Mouse (Mus musculus) heart, embryonic 14.5 days (tissue): ENCODE results near the gene Fam122a. TPM values are rescaled to one million over a fixed set of nuclear protein-coding genes. Genes with fewer than 3 reads are reported as not detected.

Experiments
- ATAC-seq: fragments of 200-750 bp; cut with Nextera tagmentation; 2 replicates; pipeline ENCODE4 v1.8.0; 2017; ENCODE audit warnings: low read depth, moderate TSS enrichment; ENCODE audit not compliant: insufficient number of reproducible peaks, insufficient read depth, low FRiP score
- H3K27ac ChIP-seq, 2 experiments: fragments of 200-500 bp in 1 of 2; fragments of 300-500 bp in 1 of 2; sonication (generic) in 1 of 2; replicated peaks in 1 of 2; 2 replicates each; pipeline ENCODE4 v1.5.1; 2012 to 2014; ENCODE audit warnings: low read depth in 2 of 2, low read length in 2 of 2, control low read depth in 1 of 2, mild to moderate bottlenecking in 1 of 2, mixed read lengths in 1 of 2; ENCODE audit not compliant: control insufficient read depth in 1 of 2, insufficient read depth in 1 of 2
- H3K27me3 ChIP-seq: fragments of 300-500 bp; sonication (generic); 2 replicates; pipeline ENCODE4 v1.6.1; 2014; ENCODE audit warnings: mild to moderate bottlenecking, low read length, control low read depth; ENCODE audit not compliant: control insufficient read depth, insufficient read depth
- H3K36me3 ChIP-seq: fragments of 300-500 bp; sonication (generic); 2 replicates; pipeline ENCODE4 v1.6.1; 2014; ENCODE audit warnings: mild to moderate bottlenecking, control low read depth, low read length, mixed read lengths; ENCODE audit not compliant: control insufficient read depth, insufficient read depth
- H3K4me1 ChIP-seq, 2 experiments: fragments of 200-500 bp in 1 of 2; fragments of 300-500 bp in 1 of 2; sonication (generic) in 1 of 2; 2 replicates each; pipeline ENCODE4 v1.6.1; 2012 to 2014; ENCODE audit warnings: low read length in 2 of 2, control low read depth in 1 of 2, mixed read lengths in 1 of 2; ENCODE audit not compliant: control insufficient read depth in 2 of 2, insufficient read depth in 2 of 2
- H3K4me2 ChIP-seq: fragments of 300-500 bp; sonication (generic); 2 replicates; pipeline ENCODE4 v1.6.1; 2014; ENCODE audit warnings: mild to moderate bottlenecking, low read length
- H3K4me3 ChIP-seq, 2 experiments: fragments of 200-500 bp in 1 of 2; fragments of 300-500 bp in 1 of 2; sonication (generic) in 1 of 2; 2 replicates each; pipeline ENCODE4 v1.5.1; 2012 to 2014; ENCODE audit warnings: low read length in 2 of 2, mild to moderate bottlenecking in 2 of 2, control low read depth in 1 of 2, low read depth in 1 of 2, moderate library complexity in 1 of 2; ENCODE audit not compliant: control insufficient read depth in 1 of 2, insufficient read depth in 1 of 2
- H3K9ac ChIP-seq: fragments of 300-500 bp; sonication (generic); 2 replicates; pipeline ENCODE4 v1.6.1; 2014; ENCODE audit warnings: mild to moderate bottlenecking, low read length
- H3K9me3 ChIP-seq: fragments of 300-500 bp; sonication (generic); 2 replicates; pipeline ENCODE4 v1.6.1; 2016; ENCODE audit warnings: low read length, control low read depth; ENCODE audit not compliant: control insufficient read depth
- WGBS: fragments of 180-500 bp; shearing (Covaris S2); extraction: QIAGEN DNeasy Blood & Tissue Kit; methylation state at CpG from one replicate; pipeline ENCODE4 v1.1.7; 2014; 5-methylcytosine and 5-hydroxymethylcytosine counted together
- polyA plus RNA-seq: library from polyadenylated mRNA; unstranded; fragments of >200 nt; fragmentation: Nextera tagmentation; extraction: Ambion mirVana; gene quantifications from 2 replicates; pipeline ENCODE4 v1.2.1, GENCODE M21; 2014

Fam122a gene
- polyA plus RNA-seq, 1 experiment from 2014 or later: 49.8 TPM

DNA sequence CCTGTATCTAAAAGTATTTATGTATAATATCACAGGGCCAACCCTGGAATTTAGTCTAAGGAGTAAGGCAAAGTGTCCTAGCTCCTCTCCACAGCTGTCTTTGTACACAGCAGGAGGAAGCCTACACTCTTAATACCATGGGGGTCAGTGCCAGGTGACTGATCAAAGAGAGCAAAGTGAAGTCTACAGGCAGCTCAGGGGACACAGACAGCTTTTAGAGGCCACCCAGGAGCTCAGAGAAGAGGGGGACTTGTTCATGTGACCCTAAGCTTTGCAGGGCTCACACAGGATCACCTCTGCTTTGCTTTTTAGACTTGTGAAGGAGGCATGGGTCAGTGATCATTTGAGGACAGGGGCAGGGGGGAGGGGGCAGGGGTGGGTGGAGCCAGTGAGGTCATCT lies 24.4 kb upstream of the Fam122a start:
- H3K9ac ChIP-seq: no peak overlapping the region
- H3K27ac ChIP-seq: no peak overlapping the region
- ATAC-seq: no peak

GRCm38 (mm10) chr19:24500431-24500830 lies 23.3 kb upstream of the Fam122a start:
- Histone ChIP-seq H3K4me2 (no peak overlapping the region), H3K36me3 (no peaks in the 10 kb centered on the region), H3K9me3 (no peaks in the 10 kb centered on the region), H3K27me3 (no peaks in the 10 kb centered on the region), H3K27ac (no peak overlapping the region), H3K4me3 (no peak overlapping the region), H3K9ac (no peak overlapping the region), H3K4me1 (peaks cover 3% of the 10 kb centered on the region in 2 experiments; a peak in 2 of 4 replicates)
- no peak for ATAC-seq
- WGBS: 78% methylated on average over 5 of the region's 5 CpGs

More for the DNA sequence above, 24.4 kb upstream of the Fam122a start:
- Histone ChIP-seq H3K9me3 (no peaks in the 10 kb centered on the region), H3K4me2 (no peak overlapping the region), H3K4me3 (no peak overlapping the region), H3K27me3 (no peaks in the 10 kb centered on the region), H3K4me1 (0 out of 4 replicates have a peak, but pooled peaks cover 0 to 3% of the 10 kb centered on the region in 2 experiments), H3K36me3 (no peaks in the 10 kb centered on the region)

GRCm38 (mm10) chr19:24499291-24499690 lies 22.1 kb upstream of the Fam122a start:
- Histone ChIP-seq H3K4me1 (peaks cover 3% of the 10 kb centered on the region in 2 experiments; a peak in 2 of 4 replicates), H3K4me3 (no peak overlapping the region), H3K27ac (no peak overlapping the region), H3K4me2 (no peak overlapping the region), H3K9ac (no peak overlapping the region), H3K27me3 (no peaks in the 10 kb centered on the region), H3K36me3 (no peaks in the 10 kb centered on the region), H3K9me3 (no peaks in the 10 kb centered on the region)
- ATAC-seq: no peak
- 81% methylated on average over 3 of the region's 3 CpGs for WGBS

GRCm38 (mm10) chr19:24493887-24494286 lies 16.7 kb upstream of the Fam122a start:
- peaks cover 10 to 24% of the 10 kb centered on the region in 2 experiments for H3K4me1 ChIP-seq
- H3K9ac ChIP-seq: no peak overlapping the region
- H3K36me3 ChIP-seq: no peaks in the 10 kb centered on the region
- no peak overlapping the region for H3K27ac ChIP-seq
- no peak overlapping the region for H3K4me3 ChIP-seq
- H3K4me2 ChIP-seq: no peak overlapping the region
- WGBS: 67% methylated on average over 4 of the region's 4 CpGs
- H3K27me3 ChIP-seq: no peaks in the 10 kb centered on the region
- no peak for ATAC-seq
- H3K9me3 ChIP-seq: no peaks in the 10 kb centered on the region

GRCm38 (mm10) chr19:24491824-24492223 lies 14.7 kb upstream of the Fam122a start:
- H3K4me1 ChIP-seq: peaks cover 12 to 30% of the 10 kb centered on the region in 2 experiments
- no peaks in the 10 kb centered on the region for H3K36me3 ChIP-seq
- H3K9me3 ChIP-seq: no peaks in the 10 kb centered on the region
- WGBS: 66% methylated on average over 3 of the region's 3 CpGs
- H3K27me3 ChIP-seq: no peaks in the 10 kb centered on the region
- H3K4me2 ChIP-seq: no peak overlapping the region
- no peak overlapping the region for H3K27ac ChIP-seq
- no peak overlapping the region for H3K9ac ChIP-seq
- no peak for ATAC-seq
- no peak overlapping the region for H3K4me3 ChIP-seq

DNA sequence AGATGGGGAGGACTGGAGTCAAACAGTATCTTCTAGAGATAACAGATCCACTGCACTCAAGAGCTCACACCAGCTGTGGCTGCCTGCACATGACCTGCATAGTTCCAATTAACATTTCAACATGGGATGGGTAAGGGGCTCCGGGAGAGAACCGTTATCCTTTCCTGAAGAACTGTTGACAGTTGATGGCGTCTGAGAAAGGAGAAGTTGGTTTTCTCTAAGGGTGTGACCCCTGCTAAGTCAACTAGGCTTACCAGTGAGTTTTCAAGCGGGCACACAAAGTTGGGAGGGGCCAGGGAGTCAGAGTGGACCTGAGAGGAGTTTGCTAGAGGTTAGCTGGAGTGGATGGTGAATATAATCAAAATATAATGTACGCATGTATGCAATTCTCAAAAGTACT lies 13.1 kb upstream of the Fam122a start:
- 30% methylated on average over 5 of the region's 5 CpGs for WGBS
- H3K4me1 ChIP-seq: peaks cover 9 to 27% of the 10 kb centered on the region in 2 experiments

DNA sequence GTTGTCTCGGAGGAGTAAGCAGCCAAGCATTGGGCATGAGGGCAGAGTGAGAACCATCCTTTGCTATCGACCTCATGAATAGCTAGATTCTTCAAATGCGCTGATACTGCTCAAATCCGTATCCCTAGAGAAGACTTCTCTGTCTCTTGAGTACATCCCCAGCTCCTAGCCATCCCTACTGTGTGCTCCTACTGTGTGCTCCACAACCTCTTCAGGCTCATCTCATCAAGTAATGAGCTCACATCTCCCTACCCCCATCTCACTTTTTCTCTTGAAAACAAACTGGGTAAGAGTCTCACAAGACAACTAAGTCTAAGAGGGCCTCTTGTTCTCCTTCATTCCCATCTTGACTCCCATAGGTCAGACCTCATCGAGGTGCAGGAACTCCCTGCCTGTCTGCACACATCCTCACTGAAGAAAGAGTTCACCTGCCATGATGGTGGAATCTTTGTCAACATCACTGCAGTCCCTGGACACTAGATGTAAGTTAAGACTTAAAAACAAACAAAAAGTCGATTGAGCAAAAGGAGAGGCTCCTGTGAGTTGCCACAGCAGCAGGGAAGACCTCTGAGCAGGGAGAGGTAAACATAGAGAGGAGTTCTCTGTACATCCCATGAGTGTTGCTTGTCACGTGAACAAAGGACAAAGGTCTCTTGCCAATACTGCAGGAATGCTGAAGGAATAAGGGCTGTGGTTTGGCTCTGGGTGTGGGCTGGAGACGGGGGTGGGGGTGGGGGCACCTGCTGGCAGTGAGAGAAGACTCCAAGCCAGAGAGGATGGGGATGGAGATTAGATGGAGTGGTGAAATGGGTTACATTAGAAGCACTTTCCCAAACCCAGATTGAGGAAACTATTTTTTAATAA lies 9.5 kb upstream of the Fam122a start:
- peaks cover 8 to 27% of the 10 kb centered on the region in 2 experiments for H3K4me1 ChIP-seq
- no peak for ATAC-seq
- no peak overlapping the region for H3K27ac ChIP-seq
- H3K36me3 ChIP-seq: no peaks in the 10 kb centered on the region
- H3K27me3 ChIP-seq: no peaks in the 10 kb centered on the region
- no peak overlapping the region for H3K4me3 ChIP-seq
- 80% methylated on average over 8 of the region's 8 CpGs for WGBS
- H3K9ac ChIP-seq: no peak overlapping the region
- no peak overlapping the region for H3K4me2 ChIP-seq
- H3K9me3 ChIP-seq: no peaks in the 10 kb centered on the region

More for the DNA sequence above, 13.1 kb upstream of the Fam122a start:
- Histone ChIP-seq H3K9me3 (no peaks in the 10 kb centered on the region), H3K27ac (0 out of 4 replicates have a peak overlapping the region, but pooled peaks of 1 of the 2 experiments have one; percentile 2), H3K36me3 (no peaks in the 10 kb centered on the region), H3K9ac (no peak overlapping the region), H3K4me2 (no peak overlapping the region), H3K4me3 (no peak overlapping the region), H3K27me3 (no peaks in the 10 kb centered on the region)
- ATAC-seq: no peak
